Mouse (Mus musculus) bone marrow, adult 2 months (tissue): ENCODE data around the gene Cuta.

ENCODE experiments used
- CTCF ChIP-seq: fragments of 200-500 bp; IDR thresholded peaks from 2 replicates; pipeline ENCODE4 v1.5.1; 2011; ENCODE audit warnings: low read length, control low read depth; ENCODE audit not compliant: control insufficient read depth, insufficient read depth
- POLR2A ChIP-seq: fragments of 200-500 bp; IDR thresholded peaks from 2 replicates; pipeline ENCODE4 v1.6.1; 2011; ENCODE audit warnings: low read depth, mild to moderate bottlenecking, control low read depth, low read length, borderline replicate concordance; ENCODE audit not compliant: control insufficient read depth

GRCm38 (mm10) chr17:26970221-26970620 lies 30.9 kb upstream of the Cuta start:
- TF ChIP-seq CTCF (no peak), POLR2A (no peak)
